Mouse (Mus musculus): ENCODE measurements around the gene Bach2. TPM values are rescaled to one million over a fixed set of nuclear protein-coding genes. Genes with fewer than 3 reads are reported as not detected.

The Bach2 gene
- polyA plus RNA-seq, 1 experiment from 2014 or later, result 2.4 TPM

DNA sequence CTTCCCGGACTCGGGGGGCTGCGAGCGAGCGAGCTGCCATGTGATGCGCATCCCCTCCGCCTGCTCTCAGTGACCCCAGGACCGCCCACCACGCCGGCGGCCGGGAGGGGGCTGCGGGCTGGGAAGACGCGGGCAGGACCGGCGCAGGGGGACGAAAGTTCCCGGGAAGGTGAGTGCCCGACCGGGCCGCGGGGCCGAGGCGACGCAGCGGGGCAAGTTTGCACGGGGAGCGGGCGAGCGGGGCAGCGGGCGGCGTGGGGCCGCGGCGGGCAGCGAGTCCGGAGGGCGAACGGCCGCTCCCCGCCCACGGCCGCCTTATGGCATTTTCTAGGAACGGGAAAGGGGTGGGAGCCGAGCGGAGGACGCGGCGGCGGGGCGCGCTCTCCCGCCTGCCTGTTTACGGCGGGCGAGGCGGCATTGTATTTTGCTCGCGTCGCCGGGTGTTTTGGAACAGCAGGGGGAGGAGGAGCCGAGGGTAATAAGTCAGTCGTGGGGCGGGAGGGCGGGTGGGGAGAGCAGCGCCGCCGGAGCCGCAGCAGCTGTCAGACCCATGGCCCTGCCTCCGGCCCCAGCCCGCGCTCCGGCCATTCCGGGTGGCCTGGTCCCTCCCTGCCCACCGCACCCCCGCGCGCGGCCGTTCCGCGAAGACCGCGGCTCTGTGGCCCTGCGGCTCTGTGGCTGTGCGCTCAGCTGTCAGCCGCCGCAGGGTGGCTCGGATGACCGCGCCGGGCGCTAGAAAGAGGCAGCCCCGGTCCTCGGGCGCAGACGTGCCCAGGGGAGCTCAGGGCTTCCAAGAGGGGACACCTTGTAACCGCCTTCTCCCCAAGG, 531 bp downstream of the Bach2 start:
- under 1% methylated on average over 78 of the region's 100 CpGs for whole genome bisulfite sequencing
- peaks cover 10% of the 10 kb centered on the region for H3K4me1 ChIP-seq (ENCODE audit: control insufficient read depth, insufficient read depth, low read length)
- peak overlapping the region; percentile 93 for H3K4me3 ChIP-seq (ENCODE audit: low read length)
- peak; percentile 74 for ATAC-seq
- peaks cover 10% of the 10 kb centered on the region; the same call in 1 of the 2 replicates for H3K27me3 ChIP-seq (replicated peaks; ENCODE audit: control insufficient read depth, insufficient read depth, low read length)
- H3K4me2 ChIP-seq (ENCODE audit: low read depth, low read length), result peak overlapping the region; percentile 97
- H3K36me3 ChIP-seq (ENCODE audit: control insufficient read depth, insufficient read depth, low read length), result no peaks in the 10 kb centered on the region
- H3K9ac ChIP-seq (ENCODE audit: low read depth, low read length), result peak overlapping the region; percentile 86
- H3K27ac ChIP-seq (ENCODE audit: low read length), result peak overlapping the region; percentile 90
- H3K9me3 ChIP-seq (ENCODE audit: control insufficient read depth, low read length), result no peaks in the 10 kb centered on the region

DNA sequence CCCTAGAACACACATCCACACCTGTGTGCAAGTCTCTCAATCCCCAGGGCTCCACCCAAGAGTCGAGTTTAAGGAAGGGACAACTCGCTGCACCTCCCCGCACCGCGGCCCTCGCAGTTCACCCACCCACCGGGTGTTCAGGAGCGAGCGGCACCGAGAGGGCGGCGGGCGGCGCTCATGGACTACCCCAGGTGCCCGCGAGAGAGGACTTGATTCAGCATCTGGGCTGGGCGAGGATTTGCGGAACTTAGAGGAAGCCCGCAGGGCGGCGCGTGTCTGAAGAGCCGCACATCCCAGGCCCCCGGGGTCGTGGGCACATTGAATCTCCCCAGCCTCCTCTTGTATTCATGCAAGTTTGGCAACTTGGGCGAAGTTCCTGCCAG, 1.1 kb downstream of the Bach2 start:
- peak; percentile 52 for ATAC-seq
- Histone ChIP-seq H3K4me2 (ENCODE audit: low read depth, low read length) (peak overlapping the region; percentile 97), H3K27me3 (replicated peaks; ENCODE audit: control insufficient read depth, insufficient read depth, low read length) (peaks cover 10% of the 10 kb centered on the region; the same call in 1 of the 2 replicates), H3K36me3 (ENCODE audit: control insufficient read depth, insufficient read depth, low read length) (no peaks in the 10 kb centered on the region), H3K27ac (ENCODE audit: low read length) (peak overlapping the region; percentile 90), H3K4me1 (ENCODE audit: control insufficient read depth, insufficient read depth, low read length) (peaks cover 10% of the 10 kb centered on the region), H3K9me3 (ENCODE audit: control insufficient read depth, low read length) (no peaks in the 10 kb centered on the region), H3K9ac (ENCODE audit: low read depth, low read length) (peak overlapping the region; percentile 86), H3K4me3 (ENCODE audit: low read length) (peak overlapping the region; percentile 93)
- WGBS, result under 1% methylated on average over 26 of the region's 26 CpGs

DNA sequence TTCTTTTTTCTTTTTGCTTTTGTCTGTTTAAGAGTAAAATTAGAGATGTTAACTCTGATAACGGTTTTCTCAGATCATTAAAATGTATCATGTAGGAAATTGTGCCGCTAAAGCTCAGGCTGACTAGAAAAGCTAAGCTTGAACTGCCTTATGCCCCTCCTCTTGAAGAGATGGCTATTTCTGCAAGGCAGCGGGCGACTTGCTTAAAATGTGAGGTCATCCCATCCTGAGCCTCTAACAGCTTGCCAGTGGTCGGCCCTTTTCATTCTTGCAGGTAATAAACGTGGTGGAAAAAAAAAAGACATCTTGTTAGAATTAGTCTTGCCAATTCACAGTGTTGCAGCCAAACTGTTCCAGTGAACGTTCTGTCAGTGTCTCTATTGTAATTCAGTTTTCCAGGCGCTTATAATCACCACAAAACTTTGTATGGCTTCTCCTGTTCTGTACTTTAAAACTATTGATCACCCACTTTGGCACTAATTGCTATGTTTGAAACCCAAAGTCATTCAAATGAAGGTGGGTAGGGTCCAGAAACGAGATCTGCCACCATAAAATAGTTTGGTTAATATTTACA, 1.9 kb downstream of the Bach2 start:
- no peak overlapping the region for H3K9ac ChIP-seq (ENCODE audit: low read depth, low read length)
- H3K4me2 ChIP-seq (ENCODE audit: low read depth, low read length), result peak overlapping the region; percentile 97
- no peaks in the 10 kb centered on the region for H3K36me3 ChIP-seq (ENCODE audit: control insufficient read depth, insufficient read depth, low read length)
- no peaks in the 10 kb centered on the region for H3K9me3 ChIP-seq (ENCODE audit: control insufficient read depth, low read length)
- H3K27ac ChIP-seq (ENCODE audit: low read length), result no peak overlapping the region
- H3K4me3 ChIP-seq (ENCODE audit: low read length), result no peak overlapping the region; the same call in 1 of the 2 replicates
- H3K27me3 ChIP-seq (replicated peaks; ENCODE audit: control insufficient read depth, insufficient read depth, low read length), result peaks cover 10% of the 10 kb centered on the region; the same call in 1 of the 2 replicates
- H3K4me1 ChIP-seq (ENCODE audit: control insufficient read depth, insufficient read depth, low read length), result peaks cover 10% of the 10 kb centered on the region
- 24% methylated on average over 9 of the region's 9 CpGs for WGBS
- ATAC-seq, result no peak

DNA sequence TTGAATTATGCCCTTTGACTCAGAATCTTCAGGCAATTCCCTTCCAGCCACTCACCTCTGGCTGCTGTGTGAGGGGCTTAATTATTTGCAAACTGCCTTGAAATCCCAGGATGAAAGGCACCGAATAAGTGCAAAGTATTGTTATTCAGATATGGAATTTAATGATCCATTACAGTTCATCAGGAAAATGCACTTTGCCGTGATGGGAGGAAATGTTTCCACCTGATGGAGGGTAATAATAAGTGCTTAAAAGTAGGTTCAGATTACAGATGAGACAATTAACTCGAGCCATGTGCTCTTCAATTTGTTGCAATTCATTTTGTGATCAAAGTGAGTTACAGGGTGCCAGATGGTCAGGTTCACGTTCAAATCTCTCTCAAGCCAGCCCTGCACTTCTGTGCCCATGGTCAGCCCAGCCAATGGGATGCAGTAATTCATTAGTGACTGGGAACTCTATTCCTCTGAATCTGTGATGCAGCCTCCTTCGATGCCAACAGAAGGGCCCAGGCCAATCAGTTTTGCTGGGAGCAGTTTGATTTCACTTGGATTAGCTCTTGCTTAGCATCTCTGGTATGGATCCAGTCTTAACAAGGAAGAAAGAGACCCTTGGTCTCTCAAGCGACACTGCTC, 2.9 kb downstream of the Bach2 start:
- no peak overlapping the region for H3K4me3 ChIP-seq (ENCODE audit: low read length)
- H3K4me2 ChIP-seq (ENCODE audit: low read depth, low read length), result no peak overlapping the region
- H3K9ac ChIP-seq (ENCODE audit: low read depth, low read length), result no peak overlapping the region
- WGBS, result 55% methylated on average over 6 of the region's 6 CpGs
- ATAC-seq, result no peak
- no peak overlapping the region for H3K27ac ChIP-seq (ENCODE audit: low read length)
- peaks cover 10% of the 10 kb centered on the region; the same call in 1 of the 2 replicates for H3K27me3 ChIP-seq (replicated peaks; ENCODE audit: control insufficient read depth, insufficient read depth, low read length)
- no peaks in the 10 kb centered on the region for H3K9me3 ChIP-seq (ENCODE audit: control insufficient read depth, low read length)
- H3K36me3 ChIP-seq (ENCODE audit: control insufficient read depth, insufficient read depth, low read length), result no peaks in the 10 kb centered on the region
- H3K4me1 ChIP-seq (ENCODE audit: control insufficient read depth, insufficient read depth, low read length), result peaks cover 10% of the 10 kb centered on the region

DNA sequence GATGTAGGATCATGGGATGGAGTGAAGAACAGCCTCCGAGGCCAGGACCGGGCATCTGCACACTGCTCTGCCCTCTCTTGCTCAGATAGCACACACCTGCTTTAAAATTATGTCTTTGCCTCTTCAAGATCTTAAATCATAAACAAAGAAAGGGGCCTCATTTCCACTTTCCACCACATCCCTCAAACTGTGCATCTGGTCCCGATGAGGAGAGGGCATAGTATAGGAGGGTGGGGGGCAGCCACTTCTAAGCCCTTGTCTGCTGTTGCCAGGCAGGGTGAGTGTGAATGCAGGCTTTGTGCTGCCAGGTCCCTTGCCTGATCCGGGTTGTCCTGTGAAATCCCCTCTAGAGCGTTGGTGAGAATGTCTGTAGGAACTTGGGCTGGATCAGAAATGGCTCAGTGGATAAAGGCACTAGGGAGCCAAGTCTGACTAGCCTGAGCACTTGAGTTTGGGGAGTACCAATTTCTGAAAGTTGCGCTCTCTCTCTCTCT, 3.6 kb downstream of the Bach2 start:
- H3K9ac ChIP-seq (ENCODE audit: low read depth, low read length), result no peak overlapping the region
- ATAC-seq, result no peak
- no peak overlapping the region for H3K27ac ChIP-seq (ENCODE audit: low read length)
- H3K4me3 ChIP-seq (ENCODE audit: low read length), result no peak overlapping the region
- no peaks in the 10 kb centered on the region for H3K9me3 ChIP-seq (ENCODE audit: control insufficient read depth, low read length)
- 52% methylated on average over 6 of the region's 6 CpGs for WGBS
- H3K4me2 ChIP-seq (ENCODE audit: low read depth, low read length), result no peak overlapping the region
- no peaks in the 10 kb centered on the region for H3K36me3 ChIP-seq (ENCODE audit: control insufficient read depth, insufficient read depth, low read length)
- peaks cover 12% of the 10 kb centered on the region for H3K4me1 ChIP-seq (ENCODE audit: control insufficient read depth, insufficient read depth, low read length)
- H3K27me3 ChIP-seq (replicated peaks; ENCODE audit: control insufficient read depth, insufficient read depth, low read length), result peaks cover 10% of the 10 kb centered on the region; the same call in 1 of the 2 replicates

DNA sequence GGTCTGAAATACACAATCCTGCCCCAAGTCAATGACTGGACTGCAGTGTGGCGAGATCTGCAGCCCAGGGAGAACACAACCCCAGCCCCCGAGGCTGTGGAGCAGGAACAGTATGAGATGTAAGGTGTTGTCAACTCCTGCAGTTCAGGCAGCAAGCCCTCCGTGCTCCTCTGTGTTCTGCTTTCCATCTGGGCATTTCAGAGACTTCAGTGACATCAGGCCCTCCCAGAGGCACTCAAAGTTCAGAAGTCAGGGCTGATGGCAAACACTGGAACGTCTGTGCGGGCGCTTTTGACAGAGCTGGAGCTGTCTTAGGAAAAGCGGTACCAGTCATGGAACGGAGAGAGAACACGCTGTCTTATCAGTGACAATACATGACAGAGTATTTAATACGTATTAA, 4.9 kb downstream of the Bach2 start:
- ATAC-seq, result no peak
- Histone ChIP-seq H3K9me3 (ENCODE audit: control insufficient read depth, low read length) (no peaks in the 10 kb centered on the region), H3K9ac (ENCODE audit: low read depth, low read length) (no peak overlapping the region), H3K27me3 (replicated peaks; ENCODE audit: control insufficient read depth, insufficient read depth, low read length) (peaks cover 10% of the 10 kb centered on the region; the same call in 1 of the 2 replicates), H3K27ac (ENCODE audit: low read length) (no peak overlapping the region), H3K36me3 (ENCODE audit: control insufficient read depth, insufficient read depth, low read length) (no peaks in the 10 kb centered on the region), H3K4me3 (ENCODE audit: low read length) (no peak overlapping the region), H3K4me1 (ENCODE audit: control insufficient read depth, insufficient read depth, low read length) (peaks cover 14% of the 10 kb centered on the region; the same call in 1 of the 2 replicates), H3K4me2 (ENCODE audit: low read depth, low read length) (no peak overlapping the region)
- 44% methylated on average over 10 of the region's 10 CpGs for WGBS

DNA sequence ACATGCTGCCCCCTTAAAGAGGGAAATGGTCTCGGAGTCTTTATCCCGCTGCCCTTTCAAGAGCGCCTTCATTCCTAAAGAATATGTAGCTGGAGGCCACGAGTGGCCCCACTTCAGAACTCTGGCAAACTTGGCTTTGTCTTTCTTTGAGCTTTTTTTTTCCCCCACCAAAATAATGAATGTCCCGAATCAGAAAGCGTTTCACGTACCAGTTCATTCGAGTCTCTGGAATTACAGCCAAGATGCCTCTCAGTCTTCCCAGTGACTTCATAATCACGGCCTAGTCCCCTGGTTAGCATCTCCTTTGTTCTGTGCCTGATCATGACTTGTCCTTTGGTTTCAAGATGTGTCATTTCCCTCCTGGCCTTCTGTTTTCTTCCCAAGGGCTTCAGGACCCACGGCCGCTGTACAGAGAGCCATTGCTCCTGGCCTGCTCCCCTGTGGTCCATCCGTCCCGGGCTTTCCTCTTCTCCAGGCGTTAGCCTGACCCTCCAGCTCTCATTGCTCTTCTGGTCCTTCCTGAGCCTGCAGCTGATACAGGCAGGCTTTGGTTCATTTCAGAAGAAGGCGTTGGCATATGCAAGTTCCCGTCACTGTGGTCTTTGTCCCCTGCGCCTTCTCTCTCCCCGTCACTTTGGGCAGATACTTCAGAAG, 5.6 kb downstream of the Bach2 start:
- Histone ChIP-seq H3K36me3 (ENCODE audit: control insufficient read depth, insufficient read depth, low read length) (no peaks in the 10 kb centered on the region), H3K27me3 (replicated peaks; ENCODE audit: control insufficient read depth, insufficient read depth, low read length) (peaks cover 10% of the 10 kb centered on the region; the same call in 1 of the 2 replicates), H3K4me3 (ENCODE audit: low read length) (no peak overlapping the region), H3K4me1 (ENCODE audit: control insufficient read depth, insufficient read depth, low read length) (peaks cover 14% of the 10 kb centered on the region; the same call in 1 of the 2 replicates), H3K9ac (ENCODE audit: low read depth, low read length) (no peak overlapping the region), H3K27ac (ENCODE audit: low read length) (no peak overlapping the region), H3K4me2 (ENCODE audit: low read depth, low read length) (no peak overlapping the region), H3K9me3 (ENCODE audit: control insufficient read depth, low read length) (no peaks in the 10 kb centered on the region)
- ATAC-seq, result no peak
- WGBS, result 59% methylated on average over 18 of the region's 18 CpGs

DNA sequence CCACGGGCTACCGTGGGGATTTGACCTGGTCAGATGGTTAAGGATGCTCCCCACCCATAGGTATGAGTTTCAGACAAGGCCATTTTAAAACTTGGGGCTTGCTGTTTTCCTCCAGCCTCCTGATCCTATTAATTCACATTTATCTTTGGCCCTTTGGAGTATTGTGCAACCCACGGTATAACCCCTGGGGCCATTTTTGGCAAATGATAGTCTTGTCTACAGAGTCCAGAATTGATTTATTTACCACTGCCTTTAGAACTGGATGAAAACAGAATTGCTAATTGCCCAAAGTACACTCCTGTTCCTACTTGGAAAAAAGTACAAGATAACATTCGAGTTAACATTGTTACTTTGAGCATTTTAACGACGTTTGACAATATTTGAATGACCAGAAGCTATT, 7.0 kb downstream of the Bach2 start:
- H3K4me3 ChIP-seq (ENCODE audit: low read length), result no peak overlapping the region
- no peaks in the 10 kb centered on the region for H3K9me3 ChIP-seq (ENCODE audit: control insufficient read depth, low read length)
- H3K27ac ChIP-seq (ENCODE audit: low read length), result no peak overlapping the region
- ATAC-seq, result no peak
- H3K4me1 ChIP-seq (ENCODE audit: control insufficient read depth, insufficient read depth, low read length), result peaks cover 20% of the 10 kb centered on the region; the same call in 1 of the 2 replicates
- WGBS, result 84% methylated on average over 6 of the region's 6 CpGs
- H3K4me2 ChIP-seq (ENCODE audit: low read depth, low read length), result no peak overlapping the region
- no peak overlapping the region for H3K9ac ChIP-seq (ENCODE audit: low read depth, low read length)
- H3K27me3 ChIP-seq (replicated peaks; ENCODE audit: control insufficient read depth, insufficient read depth, low read length), result peaks cover 3% of the 10 kb centered on the region; the same call in 1 of the 2 replicates
- H3K36me3 ChIP-seq (ENCODE audit: control insufficient read depth, insufficient read depth, low read length), result no peaks in the 10 kb centered on the region

DNA sequence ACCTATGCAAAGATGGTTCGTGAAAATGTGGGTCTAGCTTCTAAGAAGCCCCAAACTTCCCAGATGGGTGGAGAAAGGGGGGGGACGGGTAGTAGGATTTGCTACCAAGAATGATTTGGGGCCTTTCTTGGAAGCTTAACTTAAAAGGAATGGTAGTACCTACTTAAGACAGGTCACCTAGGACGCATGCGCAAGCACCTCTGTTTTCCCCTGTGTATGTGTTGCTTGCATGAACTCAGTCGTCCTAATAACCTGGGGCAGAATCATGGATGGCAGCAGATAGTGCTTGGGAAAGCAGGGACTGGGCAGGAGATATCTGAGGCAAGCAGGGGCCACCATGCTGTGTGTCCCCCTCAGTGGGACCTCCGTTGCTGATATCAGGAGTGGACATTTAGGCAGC, 7.4 kb downstream of the Bach2 start:
- no peak overlapping the region for H3K4me3 ChIP-seq (ENCODE audit: low read length)
- no peak overlapping the region for H3K9ac ChIP-seq (ENCODE audit: low read depth, low read length)
- no peaks in the 10 kb centered on the region for H3K36me3 ChIP-seq (ENCODE audit: control insufficient read depth, insufficient read depth, low read length)
- no peak overlapping the region for H3K27ac ChIP-seq (ENCODE audit: low read length)
- H3K27me3 ChIP-seq (replicated peaks; ENCODE audit: control insufficient read depth, insufficient read depth, low read length), result 0 out of 2 replicates have a peak, but pooled peaks cover 2% of the 10 kb centered on the region
- ATAC-seq, result no peak
- peaks cover 22% of the 10 kb centered on the region; the same call in 1 of the 2 replicates for H3K4me1 ChIP-seq (ENCODE audit: control insufficient read depth, insufficient read depth, low read length)
- H3K9me3 ChIP-seq (ENCODE audit: control insufficient read depth, low read length), result no peaks in the 10 kb centered on the region
- no peak overlapping the region for H3K4me2 ChIP-seq (ENCODE audit: low read depth, low read length)
- 85% methylated on average over 6 of the region's 6 CpGs for WGBS
